Mouse (Mus musculus) telencephalon, adult 2 months (tissue): ENCODE measurements around the gene Anapc11.

Experiments
- DNase-seq: peaks from one replicate; pipeline ENCODE4 v3.0.0-alpha.2; 2011; ENCODE audit warnings: low read depth, low spot score

Anapc11 gene

GRCm38 (mm10) chr11:120627468-120628300, 29.5 kb downstream of the Anapc11 start:
- DNase-seq: no peak

- no peak for DNase-seq
These were observed 30.6 kb downstream of the Anapc11 start for GRCm38 (mm10) chr11:120628601-120629340.

DNA sequence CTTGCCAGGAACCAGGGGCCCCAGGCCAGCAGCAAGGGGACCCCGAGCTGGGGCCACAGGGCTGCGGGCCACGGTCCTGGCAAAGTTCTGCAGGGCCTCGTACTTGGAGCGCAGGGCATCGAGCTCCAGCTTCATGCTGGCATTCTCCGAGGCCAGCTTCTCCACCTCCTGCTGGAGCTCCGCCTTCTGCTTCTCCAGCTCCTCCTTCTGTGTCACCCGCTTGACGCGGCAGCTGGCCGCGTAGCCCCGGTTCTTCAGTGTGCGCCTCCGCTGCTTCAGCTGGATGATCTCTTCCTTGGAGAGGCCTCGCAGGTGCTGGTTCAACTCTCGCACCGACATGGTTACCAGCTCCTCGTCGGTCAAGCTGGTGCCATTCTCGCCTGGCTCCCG, 31.1 kb downstream of the Anapc11 start:
- DNase-seq: no peak

GRCm38 (mm10) chr11:120629911-120630310, 31.7 kb downstream of the Anapc11 start:
- no peak for DNase-seq

DNA sequence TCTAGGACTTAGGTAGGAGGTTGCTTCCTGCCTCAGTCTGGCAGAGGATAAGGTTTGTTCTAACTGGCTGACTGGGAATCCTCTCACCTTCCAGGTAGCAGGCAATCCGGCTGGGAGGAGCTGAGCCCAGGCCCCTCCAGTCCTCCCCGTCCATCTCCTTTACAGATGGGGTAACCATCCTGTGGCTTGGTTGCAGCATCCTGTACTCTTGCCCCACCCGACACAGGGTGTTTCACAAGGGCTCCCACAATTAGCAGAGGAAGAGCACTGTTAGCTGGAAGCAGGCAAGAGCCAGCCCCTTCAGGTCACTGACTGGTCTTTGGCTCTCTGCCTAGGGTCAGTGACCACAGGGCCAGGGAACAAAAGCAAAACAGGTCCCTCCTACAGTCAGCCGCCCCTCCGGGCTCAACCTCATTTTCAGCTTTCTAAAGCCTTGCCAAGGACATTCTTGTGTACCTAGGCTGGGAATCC, 32.2 kb downstream of the Anapc11 start:
- DNase-seq: no peak

DNA sequence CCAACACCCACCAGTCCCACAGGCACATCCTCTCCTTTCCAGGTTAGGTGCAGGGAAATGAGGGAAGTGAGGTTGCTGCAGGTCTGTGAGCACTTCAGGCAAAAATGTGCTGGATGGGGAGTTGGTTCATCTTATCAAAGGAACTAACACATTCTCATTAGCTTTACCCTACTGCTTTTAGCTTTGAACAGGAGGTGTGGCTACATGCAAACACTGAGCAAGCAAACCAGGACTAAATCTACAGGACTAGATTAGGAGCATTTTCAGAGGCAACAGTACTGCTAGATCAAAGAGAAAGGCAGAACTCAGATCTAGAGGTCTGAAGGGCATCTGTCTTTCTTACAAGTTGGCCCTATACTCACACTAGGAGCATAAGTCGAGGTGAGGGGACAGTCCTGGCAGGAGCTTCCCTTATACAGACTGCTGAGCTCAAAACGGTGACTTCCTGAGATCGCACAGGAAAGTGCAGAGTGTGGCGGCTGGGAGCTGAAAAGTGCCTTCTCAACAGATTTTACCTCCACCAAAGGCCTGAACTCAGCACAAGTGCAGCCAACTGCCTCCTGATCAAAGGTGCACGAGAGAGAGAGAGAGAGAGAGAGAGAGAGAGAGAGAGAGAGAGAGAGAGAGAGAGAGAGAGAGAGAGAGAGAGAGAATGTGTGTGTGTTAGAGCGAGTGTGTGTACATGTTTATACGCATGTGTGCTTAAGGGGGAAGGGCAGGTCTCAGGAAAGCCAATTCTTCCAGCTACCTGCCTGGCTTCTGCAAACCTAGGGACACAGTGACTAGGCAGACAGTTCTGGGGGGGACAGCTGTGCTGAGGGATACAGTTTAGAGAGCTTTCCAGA, 32.9 kb downstream of the Anapc11 start:
- no peak for DNase-seq

- no peak for DNase-seq
These were observed 33.7 kb downstream of the Anapc11 start for GRCm38 (mm10) chr11:120631726-120632448.

DNA sequence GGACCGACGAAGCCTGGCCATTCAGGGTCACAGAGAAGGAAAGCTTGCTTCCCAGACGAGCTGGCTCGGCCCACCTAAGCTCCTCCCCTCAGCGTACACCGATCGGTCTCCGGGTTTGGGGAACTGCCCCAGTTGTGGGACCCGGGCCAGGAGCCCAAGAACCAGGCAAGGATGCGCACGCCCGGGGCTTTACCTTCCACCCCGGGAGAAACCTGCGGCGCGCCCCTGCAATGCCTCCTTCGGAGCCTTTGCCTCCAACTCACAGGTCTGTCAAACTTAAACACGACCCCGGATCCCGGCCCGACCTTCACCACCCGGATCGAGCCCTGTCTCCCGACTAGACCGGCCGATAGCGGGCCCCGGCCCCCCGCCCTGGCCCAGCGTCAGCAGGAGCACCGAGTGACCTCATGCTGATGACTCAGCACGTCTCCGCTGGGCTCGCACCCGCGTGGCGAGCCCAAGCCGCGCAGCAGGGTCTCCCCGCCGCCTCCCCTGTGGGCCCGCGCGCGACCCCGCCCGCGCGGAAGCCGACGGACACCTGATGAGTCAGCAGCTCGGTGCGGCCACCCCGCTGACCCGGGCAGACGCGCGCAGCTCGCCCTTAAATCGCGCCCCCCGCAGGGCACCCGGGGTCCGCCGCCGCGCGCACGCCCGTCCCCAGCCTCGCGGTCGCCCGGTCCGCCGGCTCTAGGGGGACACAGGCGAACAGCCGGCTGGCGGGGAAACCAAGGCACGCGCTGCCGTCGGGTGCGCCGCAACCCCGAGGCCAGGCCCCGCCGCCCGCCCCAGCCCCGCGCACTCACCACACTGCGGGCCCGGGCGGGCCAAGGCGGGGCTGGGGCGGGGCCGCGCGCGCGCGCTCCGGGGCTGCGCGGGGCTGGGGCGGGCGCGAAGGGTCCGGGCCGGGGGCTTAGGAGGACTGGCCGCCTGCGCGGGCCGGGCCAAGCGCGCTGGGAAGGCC, 34.6 kb downstream of the Anapc11 start:
- DNase-seq: no peak

GRCm38 (mm10) chr11:120633520-120634343, 35.5 kb downstream of the Anapc11 start, which contains the start of gene Mafg:
Mafg (minus strand) TSS chr11:120633600.
- peak; percentile 89 for DNase-seq

DNA sequence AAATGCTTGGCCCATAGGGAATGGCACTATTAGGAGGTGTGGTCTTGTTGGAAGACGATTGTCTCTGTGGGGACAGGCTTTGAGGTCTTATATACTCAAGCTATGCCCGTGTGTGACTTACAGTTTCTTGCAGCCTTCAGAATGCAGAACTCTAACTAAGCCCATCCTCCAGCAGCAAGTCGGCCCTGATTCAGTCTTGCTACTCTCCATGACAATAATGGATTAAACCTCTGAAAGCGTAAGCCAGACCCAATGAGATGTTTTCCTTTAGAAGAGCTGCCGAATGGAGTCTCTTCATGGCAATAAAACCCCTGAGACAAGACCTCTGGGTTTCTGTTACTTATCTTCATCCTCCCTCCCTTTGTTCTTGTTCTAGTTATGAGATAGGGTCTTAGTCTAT, 36.6 kb downstream of the Anapc11 start:
- DNase-seq: no peak

- DNase-seq: no peak
These were observed 43.0 kb downstream of the Anapc11 start for GRCm38 (mm10) chr11:120641255-120641654.

DNA sequence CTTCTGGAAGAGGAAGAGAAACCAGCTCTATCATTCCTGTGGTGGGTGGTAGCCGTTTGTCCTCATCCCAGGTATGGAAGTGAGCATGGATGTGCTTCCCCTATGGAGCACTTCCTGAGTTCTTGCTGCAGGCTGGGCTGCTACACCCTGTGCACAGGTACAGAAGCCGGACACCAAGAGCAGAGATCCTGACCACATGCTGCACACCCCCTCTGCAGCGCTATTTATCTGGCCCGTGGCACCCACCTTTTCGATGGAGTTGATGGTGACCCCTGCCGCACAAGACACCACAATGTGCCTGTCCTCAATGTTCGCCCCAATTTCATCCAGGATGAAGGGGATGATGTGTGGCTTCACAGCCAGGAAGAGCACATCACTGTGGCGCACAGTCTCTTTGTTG, 43.6 kb downstream of the Anapc11 start:
- DNase-seq: no peak

DNA sequence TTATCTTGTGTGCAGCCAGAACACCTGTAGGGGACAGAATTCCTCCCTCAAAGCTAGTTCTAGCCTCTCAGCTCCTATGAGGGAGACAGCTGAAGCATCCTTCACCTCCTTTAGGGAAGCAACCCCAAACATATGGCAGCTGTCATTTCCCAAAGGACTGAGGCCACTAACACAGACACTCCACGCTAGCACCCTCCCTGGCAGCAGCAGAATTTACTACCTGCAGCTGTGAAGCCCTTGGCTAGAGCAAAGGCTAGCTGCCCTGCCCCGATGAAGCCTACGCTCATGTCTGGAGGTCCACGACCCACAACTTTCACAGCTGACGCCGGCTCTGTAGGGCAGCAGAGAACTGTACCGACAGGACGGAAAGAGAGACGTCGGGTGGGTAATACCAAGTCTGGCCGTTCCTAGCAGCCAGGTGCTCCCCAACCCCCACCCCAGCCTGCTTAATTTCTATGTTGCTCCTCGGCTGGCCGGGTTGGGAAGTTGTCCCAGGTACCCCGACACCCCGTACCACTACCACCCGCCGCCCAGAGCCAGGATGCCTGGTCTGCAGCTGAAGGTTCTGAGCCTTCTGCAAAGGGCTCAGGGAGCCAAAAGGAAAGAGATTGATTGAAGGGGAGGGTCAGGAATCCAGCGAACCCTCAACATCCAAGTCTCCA, 44.8 kb downstream of the Anapc11 start:
- DNase-seq: no peak

GRCm38 (mm10) chr11:120643601-120643987, 45.4 kb downstream of the Anapc11 start, which contains the start of gene Pycr1:
Pycr1 (minus strand) TSS chr11:120643769.
- DNase-seq: peak; percentile 82

- DNase-seq: no peak
These were observed 49.0 kb downstream of the Anapc11 start for GRCm38 (mm10) chr11:120647047-120647830.

DNA sequence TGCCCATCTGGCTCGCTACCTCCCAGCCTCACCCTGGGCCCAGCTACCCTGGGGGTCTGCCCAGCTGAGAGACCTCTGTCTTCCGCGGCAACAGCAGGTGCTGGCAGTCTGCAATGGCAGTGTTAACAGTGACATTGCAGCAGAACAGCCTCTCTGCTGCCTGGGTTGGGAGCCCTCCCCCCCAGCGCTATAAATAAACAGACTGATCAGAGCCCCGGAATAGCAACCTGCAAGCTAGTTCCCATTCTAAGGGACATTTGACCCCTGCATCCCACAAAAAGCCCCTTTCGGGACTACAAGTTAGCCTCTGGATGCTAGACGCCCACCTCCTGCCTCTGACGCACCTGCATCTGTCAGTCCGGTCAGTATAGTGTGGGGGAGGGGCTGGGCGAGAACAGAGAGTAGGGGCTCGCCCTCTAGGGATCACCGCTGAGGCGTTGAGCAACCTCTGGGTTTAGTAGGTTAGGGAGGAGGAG, 49.8 kb downstream of the Anapc11 start, which contains the start of gene Myadml2:
TSS of gene Myadml2 (minus strand) at position 158 of the 476 bp plus-strand sequence.
- no peak for DNase-seq

DNA sequence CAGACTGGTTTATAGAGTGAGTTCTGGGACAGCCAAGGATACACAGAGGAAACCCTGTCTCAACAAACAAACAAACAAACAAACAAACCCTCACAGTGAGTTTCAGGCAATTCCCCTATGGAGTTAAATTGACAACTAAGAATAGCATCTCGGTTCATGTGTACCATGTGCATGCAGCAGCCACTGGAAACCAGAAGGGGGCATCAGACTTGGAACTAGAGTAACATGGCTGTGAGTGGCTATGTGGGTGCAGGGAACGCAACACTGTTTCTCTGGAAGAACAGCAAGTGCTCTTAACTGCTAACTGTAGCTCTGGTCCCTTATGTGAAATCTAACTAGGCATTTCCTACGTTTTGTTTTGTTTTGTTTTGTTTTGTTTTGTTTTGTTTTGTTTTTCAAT, 53.7 kb downstream of the Anapc11 start:
- DNase-seq: no peak
